ENCODE assay signal across 9 mouse cellular contexts in the genomic region with DNA sequence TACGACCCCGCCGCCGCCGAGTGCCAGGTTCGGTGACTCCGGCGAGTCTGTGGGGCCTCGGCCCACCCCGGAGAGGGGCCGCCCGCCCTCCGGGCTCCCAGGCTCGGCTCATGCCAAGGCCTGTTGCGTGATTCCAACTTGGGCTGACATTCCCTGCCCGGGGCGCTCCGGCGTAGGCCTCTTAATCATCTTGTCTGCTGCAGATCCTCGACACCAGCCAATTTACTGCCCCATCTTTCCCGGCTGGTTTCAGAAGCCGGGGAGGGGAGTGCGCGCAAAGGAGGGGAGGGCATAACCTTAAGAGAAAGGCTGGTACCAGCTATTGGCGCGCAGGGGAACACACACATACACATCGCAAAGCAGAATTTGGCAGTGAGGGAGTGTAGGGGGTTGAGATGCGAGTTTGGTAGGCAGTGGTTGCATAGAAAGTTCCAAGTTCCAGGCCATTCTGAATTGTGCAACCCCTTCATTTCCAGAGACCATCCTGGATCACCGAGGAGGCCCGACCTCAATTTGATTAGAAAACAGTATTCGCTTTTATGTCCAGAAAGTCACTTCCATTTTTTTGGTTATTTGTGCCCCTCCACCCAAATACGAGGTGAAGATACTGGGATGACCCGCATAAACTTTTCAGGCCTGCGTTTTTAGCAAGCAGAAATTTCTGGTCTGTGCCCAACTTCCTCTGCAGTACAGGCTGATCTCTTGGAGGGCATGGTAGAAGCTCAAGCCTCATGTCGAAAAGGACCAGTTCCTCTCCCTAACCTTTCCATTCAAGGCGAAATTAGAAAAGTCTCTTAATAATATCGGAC. TPM values are rescaled to one million over a fixed set of nuclear protein-coding genes. Genes with fewer than 3 reads are reported as not detected.
DNase-seq lines count a peak whose midpoint lies in the region; ATAC-seq and TF ChIP-seq lines count a peak whose summit lies in the region.
"Had no signal": no experiment of that assay in that cellular context is flagged by ENCODE, and none has a peak within 500 bp of the region (broad histone marks: within the 10 kb centered on the region; RNA-seq: fewer than 3 reads in every experiment).

No protein-coding gene starts in this region.

- no peak for TF ChIP-seq POLR2A in lung, adult 2 months (IDR thresholded peaks at IDR 0.05; ENCODE audit: borderline replicate concordance, extremely low read depth, low read depth, low read length)

- no peaks in the 10 kb centered on the region for H3K36me3 ChIP-seq in lung, embryonic 15.5 days
- no peaks in the 10 kb centered on the region for H3K36me3 ChIP-seq in embryonic facial prominence, embryonic 14.5 days (ENCODE audit: control insufficient read depth, insufficient read depth, low read length)
- no peaks in the 10 kb centered on the region for H3K36me3 ChIP-seq in limb, embryonic 11.5 days (ENCODE audit: control insufficient read depth, insufficient read depth, low read length)
- H3K36me3 ChIP-seq in stomach, embryonic 14.5 days (ENCODE audit: control insufficient read depth, insufficient read depth, low read length) = no peaks in the 10 kb centered on the region
- H3K36me3 ChIP-seq: liver, embryonic 13.5 days had no signal

- H3K4me2 ChIP-seq in lung, embryonic 15.5 days = peak overlapping the region; percentile 32
- H3K4me2 ChIP-seq in embryonic facial prominence, embryonic 14.5 days (ENCODE audit: low read depth, low read length) = peak overlapping the region; percentile 99
- peak overlapping the region; percentile 34 for H3K4me2 ChIP-seq in limb, embryonic 11.5 days (ENCODE audit: low read depth, severe bottlenecking)
- H3K4me2 ChIP-seq in stomach, embryonic 14.5 days (replicated peaks; ENCODE audit: low read depth, low read length) = peak overlapping the region; percentile 8; the same call in 1 of the 2 replicates
- H3K4me2 ChIP-seq: liver, embryonic 13.5 days had no signal

- peaks cover 99% of the 10 kb centered on the region for H3K27me3 ChIP-seq in lung, embryonic 15.5 days
- H3K27me3 ChIP-seq in embryonic facial prominence, embryonic 14.5 days (replicated peaks; ENCODE audit: control insufficient read depth, insufficient read depth, low read length) = peaks cover 85% of the 10 kb centered on the region
- peaks cover 89% of the 10 kb centered on the region for H3K27me3 ChIP-seq in limb, embryonic 11.5 days (ENCODE audit: control insufficient read depth, insufficient read depth, low read length)
- peaks cover 69% of the 10 kb centered on the region for H3K27me3 ChIP-seq in stomach, embryonic 14.5 days (ENCODE audit: control insufficient read depth, insufficient read depth, low read length)

- ATAC-seq in lung, embryonic 15.5 days (ENCODE audit: borderline replicate concordance, extremely low read depth, low FRiP score, low TSS enrichment) = no peak
- 0 out of 2 replicates have a peak, but pooled peaks have one; percentile 9 for ATAC-seq in embryonic facial prominence, embryonic 14.5 days (ENCODE audit: low read depth)
- ATAC-seq in limb, embryonic 11.5 days (ENCODE audit: insufficient number of reproducible peaks, low FRiP score, low TSS enrichment, low read depth) = no peak
- no peak for ATAC-seq in stomach, embryonic 14.5 days (ENCODE audit: insufficient number of reproducible peaks, insufficient read depth, low FRiP score, low read depth)

- peaks cover 47% of the 10 kb centered on the region for H3K4me1 ChIP-seq in lung, embryonic 15.5 days
- H3K4me1 ChIP-seq in lung, adult 2 months (ENCODE audit: control insufficient read depth, insufficient read depth, low read length) = peaks cover 12% of the 10 kb centered on the region
- peaks cover 20% of the 10 kb centered on the region for H3K4me1 ChIP-seq in embryonic facial prominence, embryonic 14.5 days (ENCODE audit: control insufficient read depth, insufficient read depth, low read length)
- H3K4me1 ChIP-seq in limb, embryonic 11.5 days (ENCODE audit: control insufficient read depth, insufficient read depth, low read length) = peaks cover 33% of the 10 kb centered on the region
- peaks cover 14% of the 10 kb centered on the region for H3K4me1 ChIP-seq in stomach, embryonic 14.5 days (ENCODE audit: control insufficient read depth, insufficient read depth, low read length)

- no peak for DNase-seq in lung, adult 2 months
- no peak for DNase-seq in embryonic facial prominence, embryonic 14.5 days (ENCODE audit: low spot score)
- DNase-seq in limb, embryonic 11.5 days (ENCODE audit: low spot score) = peak; percentile 71
- DNase-seq in gastrocnemius, adult 18-20 months (ENCODE audit: low spot score) = no peak
- no peak for DNase-seq in left cerebral cortex, postnatal 10 days (ENCODE audit: extremely low spot score in 1 of 2, low spot score in 2 of 2)
- DNase-seq in urinary bladder, adult 18-20 months (ENCODE audit: low spot score in 2 of 2) = no peak
- DNase-seq: liver, embryonic 13.5 days had no signal

- H3K9ac ChIP-seq in lung, embryonic 15.5 days = no peak overlapping the region
- peak overlapping the region; percentile 54 for H3K9ac ChIP-seq in embryonic facial prominence, embryonic 14.5 days (ENCODE audit: low read depth, low read length)
- 0 out of 2 replicates have a peak overlapping the region, but pooled peaks have one; percentile 9 for H3K9ac ChIP-seq in limb, embryonic 11.5 days (ENCODE audit: low read length)
- no peak overlapping the region for H3K9ac ChIP-seq in stomach, embryonic 14.5 days (replicated peaks; ENCODE audit: low read depth, low read length)
- H3K9ac ChIP-seq: liver, embryonic 13.5 days had no signal

- H3K27ac ChIP-seq in lung, embryonic 15.5 days = no peak overlapping the region
- H3K27ac ChIP-seq in embryonic facial prominence, embryonic 14.5 days (replicated peaks; ENCODE audit: low read depth, low read length) = peak overlapping the region; percentile 85
- H3K27ac ChIP-seq in limb, embryonic 11.5 days (replicated peaks; ENCODE audit: low read depth, low read length) = no peak overlapping the region
- H3K27ac ChIP-seq in stomach, embryonic 14.5 days (ENCODE audit: low read length) = peak overlapping the region; percentile 1; the same call in 1 of the 2 replicates
- H3K27ac ChIP-seq: liver, embryonic 13.5 days had no signal

- intact Hi-C loops in left cerebral cortex, postnatal 10 days (cut with DNase I) = no loop called here

- no peak for TF ChIP-seq CTCF in lung, adult 2 months (IDR thresholded peaks at IDR 0.05; ENCODE audit: insufficient read depth, low read length)

- 4% methylated on average over 37 of the region's 37 CpGs for WGBS in lung, embryonic 15.5 days
- 8% methylated on average over 36 of the region's 37 CpGs for WGBS in lung, adult 2 months
- WGBS in embryonic facial prominence, embryonic 14.5 days = 7% methylated on average over 31 of the region's 37 CpGs
- WGBS in limb, embryonic 11.5 days = under 1% methylated on average over 36 of the region's 37 CpGs
- 2% methylated on average over 37 of the region's 37 CpGs for WGBS in stomach, embryonic 14.5 days

- no peaks in the 10 kb centered on the region for H3K9me3 ChIP-seq in lung, embryonic 15.5 days
- no peaks in the 10 kb centered on the region for H3K9me3 ChIP-seq in embryonic facial prominence, embryonic 14.5 days (ENCODE audit: control insufficient read depth, low read length)
- H3K9me3 ChIP-seq in limb, embryonic 11.5 days (ENCODE audit: control insufficient read depth, low read length) = no peaks in the 10 kb centered on the region
- no peaks in the 10 kb centered on the region for H3K9me3 ChIP-seq in stomach, embryonic 14.5 days (ENCODE audit: control insufficient read depth, low read depth, low read length)
- H3K9me3 ChIP-seq: liver, embryonic 13.5 days had no signal

- H3K4me3 ChIP-seq in lung, embryonic 15.5 days = 0 out of 2 replicates have a peak overlapping the region, but pooled peaks have one; percentile 12
- no peak overlapping the region for H3K4me3 ChIP-seq in lung, adult 2 months (replicated peaks; ENCODE audit: extremely low read depth, low read depth, low read length)
- H3K4me3 ChIP-seq in embryonic facial prominence, embryonic 14.5 days (ENCODE audit: low read depth, low read length) = peak overlapping the region; percentile 60
- peak overlapping the region; percentile 10 for H3K4me3 ChIP-seq in limb, embryonic 11.5 days (ENCODE audit: low read depth, low read length)
- H3K4me3 ChIP-seq in stomach, embryonic 14.5 days (ENCODE audit: low read depth, low read length) = 0 out of 2 replicates have a peak overlapping the region, but pooled peaks have one; percentile 12

RNA-seq across cellular contexts. Expression of gene Dlx2, which starts 4.9 kb away (rescaled TPM):
- polyA plus RNA-seq in lung, embryonic 15.5 days (2015; fragmentation: Nextera tagmentation; extraction: Ambion mirVana) = 0.15 and 0.16 TPM in 2 replicates
- polyA plus RNA-seq in lung, adult 2 months (2012; rRNA removed) = 0.04 TPM in 1 of 2 replicates, not detected in the other
- 5.5 and 5.7 TPM in 2 replicates for polyA plus RNA-seq in embryonic facial prominence, embryonic 14.5 days (2014; fragmentation: Nextera tagmentation; extraction: Ambion mirVana)
- 5.6 and 7.3 TPM in 2 replicates for polyA plus RNA-seq in limb, embryonic 11.5 days (2014; fragmentation: Nextera tagmentation; extraction: Ambion mirVana)
- polyA plus RNA-seq in stomach, embryonic 14.5 days (2014; fragmentation: Nextera tagmentation; extraction: Ambion mirVana) = 6.4 and 6.9 TPM in 2 replicates
- total RNA-seq in gastrocnemius, adult 18-20 months (2021) = not detected
- 1 to 10 TPM; 8.2 to 8.7 TPM for total RNA-seq in left cerebral cortex, postnatal 10 days (2021)
- polyA plus RNA-seq: liver, embryonic 13.5 days had no signal

RNA-seq across cellular contexts. Expression of gene Dlx1, which starts 13.7 kb away (rescaled TPM):
- polyA plus RNA-seq in lung, embryonic 15.5 days (2015; fragmentation: Nextera tagmentation; extraction: Ambion mirVana) = 0.30 and 0.46 TPM in 2 replicates
- polyA plus RNA-seq in lung, adult 2 months (2012; rRNA removed) = 0.29 and 0.43 TPM in 2 replicates
- 13.1 and 15.2 TPM in 2 replicates for polyA plus RNA-seq in embryonic facial prominence, embryonic 14.5 days (2014; fragmentation: Nextera tagmentation; extraction: Ambion mirVana)
- polyA plus RNA-seq in limb, embryonic 11.5 days (2014; fragmentation: Nextera tagmentation; extraction: Ambion mirVana) = 5.8 and 6.3 TPM in 2 replicates
- polyA plus RNA-seq in stomach, embryonic 14.5 days (2014; fragmentation: Nextera tagmentation; extraction: Ambion mirVana) = 10.8 and 11.3 TPM in 2 replicates
- total RNA-seq in gastrocnemius, adult 18-20 months (2021) = not detected
- total RNA-seq in left cerebral cortex, postnatal 10 days (2021) = 10 to 100 TPM; 22.7 to 28.3 TPM

Comparison
In these comparisons a context has a peak if more than half of its experiments do, and no peak if none do; other contexts are left out.
1. H3K27ac ChIP-seq: peak in embryonic facial prominence, embryonic 14.5 days (single experiment) and stomach, embryonic 14.5 days (single experiment); none in lung, embryonic 15.5 days (single experiment) and limb, embryonic 11.5 days (single experiment).
2. H3K4me2 ChIP-seq: peak in every context shown above with its lines; median percentile 99 in embryonic facial prominence, embryonic 14.5 days; 34 in limb, embryonic 11.5 days; 32 in lung, embryonic 15.5 days; 8 in stomach, embryonic 14.5 days.
3. H3K9ac ChIP-seq: peak in embryonic facial prominence, embryonic 14.5 days (single experiment) and limb, embryonic 11.5 days (single experiment); none in lung, embryonic 15.5 days (single experiment) and stomach, embryonic 14.5 days (single experiment).